ENCODE assay signal across 20 mouse cellular contexts in genomic region chr11:20224196-20224595, GRCm38 (mm10).
"Had no signal": no experiment of that assay in that cellular context is flagged by ENCODE, and none has a peak within 500 bp of the region (broad histone marks: within the 10 kb centered on the region; RNA-seq: fewer than 3 reads in every experiment).

No protein-coding gene starts in this region.

- H3K9ac ChIP-seq: lung, embryonic 15.5 days; midbrain, embryonic 12.5 days; neural tube, embryonic 13.5 days; neural tube, embryonic 15.5 days had no signal

- H3K27ac ChIP-seq: lung, embryonic 15.5 days; midbrain, embryonic 10.5 days; midbrain, embryonic 12.5 days; neural tube, embryonic 13.5 days; neural tube, embryonic 15.5 days had no signal

- H3K4me1 ChIP-seq: lung, embryonic 15.5 days; midbrain, embryonic 10.5 days; midbrain, embryonic 12.5 days had no signal

- H3K27me3 ChIP-seq: lung, embryonic 15.5 days; midbrain, embryonic 12.5 days; neural tube, embryonic 13.5 days; neural tube, embryonic 15.5 days had no signal

- DNase-seq: lung, adult 2 months; lung, postnatal 14 days; lung, postnatal 36 days; midbrain, embryonic 14.5 days; retina, postnatal 1 day; right cerebral cortex, adult 18-20 months; right cerebral cortex, postnatal 25 days; right cerebral cortex, postnatal 4 days; spleen, adult 18-20 months; thymus, adult 18-20 months; thymus, postnatal 14 days; thymus, postnatal 36 days had no signal

- ATAC-seq: lung, postnatal 0 days; midbrain, embryonic 16.5 days had no signal

- H3K4me2 ChIP-seq: lung, embryonic 15.5 days; midbrain, embryonic 12.5 days; neural tube, embryonic 13.5 days; neural tube, embryonic 15.5 days had no signal

- H3K4me3 ChIP-seq: lung, embryonic 15.5 days; midbrain, embryonic 10.5 days; midbrain, embryonic 12.5 days; myocyte; neural tube, embryonic 13.5 days; neural tube, embryonic 15.5 days had no signal

- H3K9me3 ChIP-seq: lung, embryonic 15.5 days; midbrain, embryonic 10.5 days; midbrain, embryonic 12.5 days; neural tube, embryonic 13.5 days; neural tube, embryonic 15.5 days had no signal
